Mouse (Mus musculus) hematopoietic stem cell, adult 5-6 weeks (primary cell): ENCODE data around the gene Olfr1234. TPM values are rescaled to one million over a fixed set of nuclear protein-coding genes. Genes with fewer than 3 reads are reported as not detected.

ENCODE experiments used
- ATAC-seq, 2 experiments: fragments of 125-278 bp in 1 of 2; replicated peaks in 1 of 2; 2 replicates each; pipeline ENCODE4 v1.8.0; 2016 to 2017; ENCODE audit warnings: inconsistent platforms in 2 of 2, mild to moderate bottlenecking in 2 of 2, moderate number of reproducible peaks in 2 of 2, low read depth in 1 of 2, moderate TSS enrichment in 1 of 2; ENCODE audit not compliant: low FRiP score in 2 of 2, poor library complexity in 2 of 2, severe bottlenecking in 2 of 2, insufficient read depth in 1 of 2, low TSS enrichment in 1 of 2
- total RNA-seq: library from RNA; stranded (forward); fragments of 172-1452, 232-1000 nt; gene quantifications from 2 replicates; pipeline ENCODE4 v1.2.3, GENCODE M21; 2017

Olfr1234 gene
- not detected in 2 replicates for total RNA-seq

- ATAC-seq = no peak
Measured at GRCm38 (mm10) chr2:89364765-89365164, at the start of gene Olfr1234. Gene Olfr1234 (minus strand): TSS chr2:89364865.

- no peak for ATAC-seq
Measured at GRCm38 (mm10) chr2:89409576-89409975, 44.9 kb upstream of the Olfr1234 start, which contains the start of gene Olfr1238. Gene Olfr1238 (minus strand): TSS chr2:89409676.

GRCm38 (mm10) chr2:89400882-89401281, 36.2 kb upstream of the Olfr1234 start:
- no peak for ATAC-seq

- no peak for ATAC-seq
Measured at GRCm38 (mm10) chr2:89342298-89342697, 22.4 kb downstream of the Olfr1234 start, which contains the start of gene Olfr1233. Gene Olfr1233 (minus strand): TSS chr2:89342398.

GRCm38 (mm10) chr2:89329575-89329974, 35.1 kb downstream of the Olfr1234 start, which contains the start of gene Olfr1232:
Gene Olfr1232 (minus strand): TSS chr2:89329675.
- ATAC-seq = no peak

Other genes starting within 250 kb of the Olfr1234 start
- not detected in 2 replicates for gene Olfr1221, start 247.6 kb downstream of the Olfr1234 start, total RNA-seq
- gene Olfr1222, start 231.8 kb downstream of the Olfr1234 start, total RNA-seq = not detected in 2 replicates
- gene Olfr1223, start 213.3 kb downstream of the Olfr1234 start, total RNA-seq = not detected in 2 replicates
- not detected in 2 replicates for gene Olfr1224-ps1, start 200.8 kb downstream of the Olfr1234 start, total RNA-seq
- gene Olfr1225, start 190.2 kb downstream of the Olfr1234 start, total RNA-seq = not detected in 2 replicates
- not detected in 2 replicates for gene Olfr1226, start 164.8 kb downstream of the Olfr1234 start, total RNA-seq
- not detected in 2 replicates for gene Olfr1228, start 110.8 kb downstream of the Olfr1234 start, total RNA-seq
- not detected in 2 replicates for gene Olfr1229, start 76.9 kb downstream of the Olfr1234 start, total RNA-seq
- gene Olfr1230, start 67.6 kb downstream of the Olfr1234 start, total RNA-seq = not detected in 2 replicates
- not detected in 2 replicates for gene Olfr1231, start 57.8 kb downstream of the Olfr1234 start, total RNA-seq
- gene Olfr1232, start 35.2 kb downstream of the Olfr1234 start, total RNA-seq = not detected in 2 replicates
- gene Olfr1233, start 22.5 kb downstream of the Olfr1234 start, total RNA-seq = not detected in 2 replicates
- gene Olfr1238, start 44.8 kb upstream of the Olfr1234 start, total RNA-seq = not detected in 2 replicates
- not detected in 2 replicates for gene Olfr1239, start 55.5 kb upstream of the Olfr1234 start, total RNA-seq
- gene Olfr1240, start 78.1 kb upstream of the Olfr1234 start, total RNA-seq = not detected in 2 replicates
- gene Olfr1241, start 122.3 kb upstream of the Olfr1234 start, total RNA-seq = not detected in 2 replicates
- not detected in 2 replicates for gene Olfr1242, start 133.5 kb upstream of the Olfr1234 start, total RNA-seq
- gene Olfr1243, start 166.6 kb upstream of the Olfr1234 start, total RNA-seq = not detected in 2 replicates
- gene Olfr1245, start 213.6 kb upstream of the Olfr1234 start, total RNA-seq = not detected in 2 replicates
- not detected in 2 replicates for gene Olfr1246, start 228.3 kb upstream of the Olfr1234 start, total RNA-seq
- gene Olfr1247, start 249.3 kb upstream of the Olfr1234 start, total RNA-seq = not detected in 2 replicates